Mouse (Mus musculus): Measurements from ENCODE around the gene Bricd5. TPM values are rescaled to one million over a fixed set of nuclear protein-coding genes. Genes with fewer than 3 reads are reported as not detected.

Gene Bricd5
- polyA plus RNA-seq, 1 experiment from 2014 or later: 0.27 TPM

GRCm38 (mm10) chr17:24463374-24464133 lies 10.1 kb upstream of the Bricd5 start:
- Histone ChIP-seq H3K9me3 (no peaks in the 10 kb centered on the region), H3K4me2 (peak overlapping the region; percentile 20; the same call in 1 of the 2 replicates), H3K36me3 (no peaks in the 10 kb centered on the region), H3K4me1 (peaks cover 14% of the 10 kb centered on the region), H3K4me3 (no peak overlapping the region), H3K27ac (replicated peaks) (peak overlapping the region; percentile 16; the same call in 1 of the 2 replicates), H3K9ac (no peak overlapping the region), H3K27me3 (replicated peaks) (no peaks in the 10 kb centered on the region)
- no peak for ATAC-seq (ENCODE audit: extremely low read depth, insufficient number of reproducible peaks, low FRiP score, low TSS enrichment)
- 44% methylated on average over 6 of the region's 6 CpGs for WGBS

GRCm38 (mm10) chr17:24468636-24469246 lies 4.9 kb upstream of the Bricd5 start:
- Histone ChIP-seq H3K9me3 (no peaks in the 10 kb centered on the region), H3K36me3 (peaks cover 11% of the 10 kb centered on the region), H3K9ac (no peak overlapping the region), H3K27ac (replicated peaks) (no peak overlapping the region), H3K4me3 (no peak overlapping the region), H3K27me3 (replicated peaks) (no peaks in the 10 kb centered on the region), H3K4me2 (no peak overlapping the region), H3K4me1 (peaks cover 34% of the 10 kb centered on the region)
- WGBS: 93% methylated on average over 5 of the region's 5 CpGs
- ATAC-seq (ENCODE audit: extremely low read depth, insufficient number of reproducible peaks, low FRiP score, low TSS enrichment): no peak

- Histone ChIP-seq H3K27ac (replicated peaks) (peak overlapping the region; percentile 89), H3K9ac (peak overlapping the region; percentile 97), H3K4me2 (peak overlapping the region; percentile 100), H3K4me1 (peaks cover 40% of the 10 kb centered on the region), H3K9me3 (no peaks in the 10 kb centered on the region), H3K36me3 (peaks cover 18% of the 10 kb centered on the region), H3K4me3 (peak overlapping the region; percentile 95), H3K27me3 (replicated peaks) (no peaks in the 10 kb centered on the region)
- WGBS: 17% methylated on average over 7 of the region's 7 CpGs
- ATAC-seq (ENCODE audit: extremely low read depth, insufficient number of reproducible peaks, low FRiP score, low TSS enrichment): no peak
Measured at GRCm38 (mm10) chr17:24469336-24469909, 4.3 kb upstream of the Bricd5 start.

- peaks cover 24% of the 10 kb centered on the region for H3K36me3 ChIP-seq
- H3K9me3 ChIP-seq: no peaks in the 10 kb centered on the region
- peak within 1 kb of the TSS; percentile 89 for H3K27ac ChIP-seq (replicated peaks)
- no peaks in the 10 kb centered on the region for H3K27me3 ChIP-seq (replicated peaks)
- ATAC-seq (ENCODE audit: extremely low read depth, insufficient number of reproducible peaks, low FRiP score, low TSS enrichment): peak; percentile 95
- under 1% methylated on average over 73 of the region's 75 CpGs for WGBS
- H3K4me3 ChIP-seq: peak within 1 kb of the TSS; percentile 95
- peak within 1 kb of the TSS; percentile 97 for H3K9ac ChIP-seq
- H3K4me2 ChIP-seq: peak within 1 kb of the TSS; percentile 100
- peaks cover 42% of the 10 kb centered on the region for H3K4me1 ChIP-seq
Measured at GRCm38 (mm10) chr17:24469910-24470602, 3.6 kb upstream of the Bricd5 start, which contains the start of the genes E4f1 and Pgp. TSS of gene E4f1 (minus strand) at chr17:24470313. TSS of gene Pgp (plus strand) at chr17:24470392.

- Histone ChIP-seq H3K36me3 (peaks cover 33% of the 10 kb centered on the region), H3K4me2 (peak overlapping the region; percentile 100), H3K27ac (replicated peaks) (peak overlapping the region; percentile 89), H3K27me3 (replicated peaks) (no peaks in the 10 kb centered on the region), H3K9me3 (no peaks in the 10 kb centered on the region), H3K9ac (peak overlapping the region; percentile 97), H3K4me3 (peak overlapping the region; percentile 95), H3K4me1 (peaks cover 42% of the 10 kb centered on the region)
- ATAC-seq (ENCODE audit: extremely low read depth, insufficient number of reproducible peaks, low FRiP score, low TSS enrichment): peak; percentile 11; the same call in 1 of the 2 replicates
- WGBS: under 1% methylated on average over 68 of the region's 68 CpGs
Measured at GRCm38 (mm10) chr17:24470701-24471527, 2.8 kb upstream of the Bricd5 start.

- Histone ChIP-seq H3K4me3 (peak overlapping the region; percentile 95), H3K27me3 (replicated peaks) (no peaks in the 10 kb centered on the region), H3K9ac (peak overlapping the region; percentile 97), H3K9me3 (no peaks in the 10 kb centered on the region), H3K4me1 (peaks cover 43% of the 10 kb centered on the region), H3K36me3 (peaks cover 48% of the 10 kb centered on the region), H3K27ac (replicated peaks) (no peak overlapping the region), H3K4me2 (peak overlapping the region; percentile 100)
- no peak for ATAC-seq (ENCODE audit: extremely low read depth, insufficient number of reproducible peaks, low FRiP score, low TSS enrichment)
- WGBS: 75% methylated on average over 4 of the region's 4 CpGs
Measured at GRCm38 (mm10) chr17:24472512-24472911, 1.2 kb upstream of the Bricd5 start.

- no peak overlapping the region for H3K4me3 ChIP-seq
- 73% methylated on average over 5 of the region's 5 CpGs for WGBS
- H3K36me3 ChIP-seq: peaks cover 48% of the 10 kb centered on the region
- no peak overlapping the region for H3K27ac ChIP-seq (replicated peaks)
- H3K9me3 ChIP-seq: no peaks in the 10 kb centered on the region
- H3K4me1 ChIP-seq: peaks cover 49% of the 10 kb centered on the region
- no peak overlapping the region for H3K4me2 ChIP-seq
- no peaks in the 10 kb centered on the region for H3K27me3 ChIP-seq (replicated peaks)
- no peak for ATAC-seq (ENCODE audit: extremely low read depth, insufficient number of reproducible peaks, low FRiP score, low TSS enrichment)
- peak overlapping the region; percentile 24; the same call in 1 of the 2 replicates for H3K9ac ChIP-seq
Measured at GRCm38 (mm10) chr17:24474557-24474956, 873 bp downstream of the Bricd5 start.

- no peak overlapping the region for H3K27ac ChIP-seq (replicated peaks)
- H3K4me2 ChIP-seq: no peak overlapping the region
- no peak overlapping the region for H3K9ac ChIP-seq
- H3K4me1 ChIP-seq: peaks cover 58% of the 10 kb centered on the region
- 88% methylated on average over 6 of the region's 6 CpGs for WGBS
- ATAC-seq (ENCODE audit: extremely low read depth, insufficient number of reproducible peaks, low FRiP score, low TSS enrichment): no peak
- no peak overlapping the region for H3K4me3 ChIP-seq
- H3K36me3 ChIP-seq: peaks cover 48% of the 10 kb centered on the region
- H3K9me3 ChIP-seq: no peaks in the 10 kb centered on the region
- no peaks in the 10 kb centered on the region for H3K27me3 ChIP-seq (replicated peaks)
Measured at GRCm38 (mm10) chr17:24475586-24475985, 1.9 kb downstream of the Bricd5 start.

GRCm38 (mm10) chr17:24476022-24476776 lies 2.5 kb downstream of the Bricd5 start:
- no peaks in the 10 kb centered on the region for H3K9me3 ChIP-seq
- no peak overlapping the region for H3K4me3 ChIP-seq
- ATAC-seq (ENCODE audit: extremely low read depth, insufficient number of reproducible peaks, low FRiP score, low TSS enrichment): no peak
- H3K4me2 ChIP-seq: no peak overlapping the region
- H3K36me3 ChIP-seq: peaks cover 48% of the 10 kb centered on the region
- no peak overlapping the region for H3K27ac ChIP-seq (replicated peaks)
- 89% methylated on average over 10 of the region's 10 CpGs for WGBS
- no peaks in the 10 kb centered on the region for H3K27me3 ChIP-seq (replicated peaks)
- peaks cover 53% of the 10 kb centered on the region for H3K4me1 ChIP-seq
- 0 out of 2 replicates have a peak overlapping the region, but pooled peaks have one; percentile 29 for H3K9ac ChIP-seq
